ENCODE assay signal across 8 mouse cellular contexts in the genomic region with DNA sequence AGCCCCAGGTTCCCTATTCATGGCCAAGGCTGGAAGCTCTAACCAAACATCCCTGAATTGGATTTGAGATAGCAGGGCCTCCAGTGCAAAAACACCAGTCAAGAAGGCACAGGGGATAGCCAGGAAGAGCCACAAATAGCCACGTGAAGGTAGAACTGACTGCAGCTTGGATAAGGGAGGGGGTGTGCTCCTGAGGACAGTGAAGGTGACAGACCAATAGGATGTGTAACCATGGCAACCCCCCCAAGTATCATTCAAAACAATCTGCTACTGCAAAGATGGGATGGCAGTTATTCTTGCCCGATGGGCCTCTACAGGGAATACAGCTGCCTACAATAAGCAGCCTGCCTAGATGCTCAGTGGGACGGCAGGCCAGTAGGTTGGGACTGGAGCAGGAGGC. TPM values are rescaled to one million over a fixed set of nuclear protein-coding genes. Genes with fewer than 3 reads are reported as not detected.
A peak's percentile ranks its signal among the peaks of the same experiment; 100 is the strongest.
DNase-seq lines count a peak whose midpoint lies in the region; ATAC-seq lines count a peak whose summit lies in the region.

No protein-coding gene starts in this region.

- peak overlapping the region; percentile 81 for H3K9ac ChIP-seq in hindbrain, embryonic 14.5 days
- peak overlapping the region; percentile 78; the same call in 1 of the 2 replicates for H3K9ac ChIP-seq in midbrain, embryonic 14.5 days (replicated peaks; ENCODE audit: low read length)

- DNase-seq in embryo, embryonic 11 days = peak; percentile 38
- no peak for DNase-seq in embryo, embryonic 10 days (ENCODE audit: low spot score)
- DNase-seq in R1 (ENCODE audit: low read depth, low spot score) = peak; percentile 48
- DNase-seq in hindbrain, embryonic 14.5 days (ENCODE audit: low spot score) = no peak
- peak; percentile 57 for DNase-seq in midbrain, embryonic 14.5 days
- no peak for DNase-seq in adrenal gland, postnatal 4 days (ENCODE audit: low spot score in 2 of 2)
- no peak for DNase-seq in layer of hippocampus, adult 9-11 months

- no peak for ATAC-seq in hindbrain, embryonic 14.5 days (ENCODE audit: low FRiP score)
- no peak for ATAC-seq in midbrain, embryonic 14.5 days (ENCODE audit: low FRiP score, low TSS enrichment)
- no peak for ATAC-seq in monocyte, adult 5-6 weeks (replicated peaks; ENCODE audit: insufficient number of reproducible peaks, low FRiP score, low TSS enrichment, poor library complexity, severe bottlenecking)

- peaks cover 50% of the 10 kb centered on the region for H3K36me3 ChIP-seq in hindbrain, embryonic 14.5 days (replicated peaks; ENCODE audit: control insufficient read depth, insufficient read depth)
- peaks cover 51% of the 10 kb centered on the region for H3K36me3 ChIP-seq in midbrain, embryonic 14.5 days (ENCODE audit: control insufficient read depth, insufficient read depth, low read length)

- peak overlapping the region; percentile 50 for H3K4me3 ChIP-seq in hindbrain, embryonic 14.5 days (replicated peaks; ENCODE audit: low read length)
- H3K4me3 ChIP-seq in midbrain, embryonic 14.5 days (replicated peaks; ENCODE audit: low read depth, low read length) = no peak overlapping the region

- H3K27ac ChIP-seq in hindbrain, embryonic 14.5 days = peak overlapping the region; percentile 89
- peak overlapping the region; percentile 84 for H3K27ac ChIP-seq in midbrain, embryonic 14.5 days (replicated peaks; ENCODE audit: low read depth, low read length)

- no peaks in the 10 kb centered on the region for H3K9me3 ChIP-seq in hindbrain, embryonic 14.5 days (ENCODE audit: control insufficient read depth, low read length)
- H3K9me3 ChIP-seq in midbrain, embryonic 14.5 days (ENCODE audit: control insufficient read depth, low read length) = no peaks in the 10 kb centered on the region

- H3K27me3 ChIP-seq in hindbrain, embryonic 14.5 days (ENCODE audit: control insufficient read depth, insufficient read depth, low read length) = no peaks in the 10 kb centered on the region
- no peaks in the 10 kb centered on the region for H3K27me3 ChIP-seq in midbrain, embryonic 14.5 days (ENCODE audit: control insufficient read depth, insufficient read depth, low read length)

- peaks cover 49% of the 10 kb centered on the region for H3K4me1 ChIP-seq in hindbrain, embryonic 14.5 days (replicated peaks; ENCODE audit: control insufficient read depth, insufficient read depth, low read length)
- peaks cover 46% of the 10 kb centered on the region for H3K4me1 ChIP-seq in midbrain, embryonic 14.5 days (ENCODE audit: control insufficient read depth, insufficient read depth, low read length)

- peak overlapping the region; percentile 96 for H3K4me2 ChIP-seq in hindbrain, embryonic 14.5 days (replicated peaks)
- H3K4me2 ChIP-seq in midbrain, embryonic 14.5 days (ENCODE audit: low read length) = peak overlapping the region; percentile 75

- WGBS in hindbrain, embryonic 14.5 days = 14% methylated on average over 3 of the region's 3 CpGs
- WGBS in midbrain, embryonic 14.5 days = 13% methylated on average over 3 of the region's 3 CpGs

RNA-seq across cellular contexts. Expression of gene Rhbdl1, which starts 0.4 kb away (rescaled TPM):
- 51.3 and 57.1 TPM in 2 replicates for polyA plus RNA-seq in hindbrain, embryonic 14.5 days (2014; fragmentation: Nextera tagmentation; extraction: Ambion mirVana)
- polyA plus RNA-seq in midbrain, embryonic 14.5 days (2014; fragmentation: Nextera tagmentation; extraction: Ambion mirVana) = 45.5 and 57.4 TPM in 2 replicates
- total RNA-seq in adrenal gland, postnatal 4 days (2021) = 10 to 100 TPM; 19.3 to 21.4 TPM
- 1.8 TPM in 1 of 3 replicates, not detected in the others for total RNA-seq in monocyte, adult 5-6 weeks (2017)

RNA-seq across cellular contexts. Expression of gene Gm20683, which starts 4.0 kb away (rescaled TPM):
- 8.7 and 9.3 TPM in 2 replicates for polyA plus RNA-seq in hindbrain, embryonic 14.5 days (2014; fragmentation: Nextera tagmentation; extraction: Ambion mirVana)
- 8.0 and 12.9 TPM in 2 replicates for polyA plus RNA-seq in midbrain, embryonic 14.5 days (2014; fragmentation: Nextera tagmentation; extraction: Ambion mirVana)
- 10 to 100 TPM; 13.2 to 15.5 TPM for total RNA-seq in adrenal gland, postnatal 4 days (2021)
- total RNA-seq in monocyte, adult 5-6 weeks (2017) = 0.43 to 2.9 TPM (median 2.1 TPM) in 3 replicates

RNA-seq across cellular contexts. Expression of gene Stub1, which starts 4.3 kb away (rescaled TPM):
- 336 and 357 TPM in 2 replicates for polyA plus RNA-seq in hindbrain, embryonic 14.5 days (2014; fragmentation: Nextera tagmentation; extraction: Ambion mirVana)
- 310 and 386 TPM in 2 replicates for polyA plus RNA-seq in midbrain, embryonic 14.5 days (2014; fragmentation: Nextera tagmentation; extraction: Ambion mirVana)
- total RNA-seq in adrenal gland, postnatal 4 days (2021) = 100 to 1,000 TPM; 210 to 213 TPM
- 74.5 to 81.4 TPM (median 75.3 TPM) in 3 replicates for total RNA-seq in monocyte, adult 5-6 weeks (2017)

RNA-seq across cellular contexts. Expression of gene Rhot2, which starts 7.1 kb away (rescaled TPM):
- 6.5 and 9.9 TPM in 2 replicates for polyA plus RNA-seq in hindbrain, embryonic 14.5 days (2014; fragmentation: Nextera tagmentation; extraction: Ambion mirVana)
- 9.6 and 16.8 TPM in 2 replicates for polyA plus RNA-seq in midbrain, embryonic 14.5 days (2014; fragmentation: Nextera tagmentation; extraction: Ambion mirVana)
- total RNA-seq in adrenal gland, postnatal 4 days (2021) = 10 to 100 TPM; 89.6 to 95.0 TPM
- 17.6 to 38.7 TPM (median 34.3 TPM) in 3 replicates for total RNA-seq in monocyte, adult 5-6 weeks (2017)

RNA-seq across cellular contexts. Expression of gene Jmjd8, which starts 8.9 kb away (rescaled TPM):
- polyA plus RNA-seq in hindbrain, embryonic 14.5 days (2014; fragmentation: Nextera tagmentation; extraction: Ambion mirVana) = 39.3 and 42.1 TPM in 2 replicates
- 48.9 and 50.2 TPM in 2 replicates for polyA plus RNA-seq in midbrain, embryonic 14.5 days (2014; fragmentation: Nextera tagmentation; extraction: Ambion mirVana)
- total RNA-seq in adrenal gland, postnatal 4 days (2021) = 10 to 100 TPM; 72.9 to 81.8 TPM
- total RNA-seq in monocyte, adult 5-6 weeks (2017) = 7.9 to 20.3 TPM (median 11.0 TPM) in 3 replicates

Comparison
In these comparisons a context has a peak if more than half of its experiments do, and no peak if none do; other contexts are left out.
1. DNase-seq: peak in embryo, embryonic 11 days (single experiment), R1 (single experiment) and midbrain, embryonic 14.5 days (single experiment); none in embryo, embryonic 10 days (single experiment), hindbrain, embryonic 14.5 days (single experiment), adrenal gland, postnatal 4 days (0 of 2) and layer of hippocampus, adult 9-11 months (single experiment).